Mouse (Mus musculus): ENCODE measurements around the gene Entpd1.
"Not testable (repeated sequence)": the region's sequence is repeated elsewhere in the genome, so short reads cannot be mapped to it uniquely, and the experiment has no call there.

The Entpd1 gene

GRCm38 (mm10) chr19:40611830-40612506, at the start of gene Entpd1, which contains the start of gene Tctn3:
Gene Entpd1 (plus strand): TSS chr19:40612366.
Gene Tctn3 (minus strand): TSS chr19:40612233.
- peak; percentile 93 for DNase-seq (ENCODE audit: low spot score)

- DNase-seq (ENCODE audit: low spot score), result no peak
Measured at GRCm38 (mm10) chr19:40563880-40564645, 48.1 kb upstream of the Entpd1 start.

- DNase-seq (ENCODE audit: low spot score), result no peak
Measured at GRCm38 (mm10) chr19:40567616-40568015, 44.5 kb upstream of the Entpd1 start.

GRCm38 (mm10) chr19:40570726-40571125, 41.4 kb upstream of the Entpd1 start:
- DNase-seq (ENCODE audit: low spot score), result no peak

GRCm38 (mm10) chr19:40575438-40575837, 36.7 kb upstream of the Entpd1 start:
- DNase-seq (ENCODE audit: low spot score), result no peak

GRCm38 (mm10) chr19:40580902-40581301, 31.3 kb upstream of the Entpd1 start:
- DNase-seq (ENCODE audit: low spot score), result no peak

- DNase-seq (ENCODE audit: low spot score), result no peak
Measured at GRCm38 (mm10) chr19:40581662-40582061, 30.5 kb upstream of the Entpd1 start.

GRCm38 (mm10) chr19:40586908-40587307, 25.3 kb upstream of the Entpd1 start:
- no peak for DNase-seq (ENCODE audit: low spot score)

- DNase-seq (ENCODE audit: low spot score), result no peak
Measured at GRCm38 (mm10) chr19:40587491-40588292, 24.5 kb upstream of the Entpd1 start.

- peak; percentile 96 for DNase-seq (ENCODE audit: low spot score)
Measured at GRCm38 (mm10) chr19:40588293-40588654, 23.9 kb upstream of the Entpd1 start, which contains the start of gene Aldh18a1. Gene Aldh18a1 (minus strand): TSS chr19:40588463.

GRCm38 (mm10) chr19:40588847-40589529, 23.2 kb upstream of the Entpd1 start:
- DNase-seq (ENCODE audit: low spot score), result peak; percentile 88

- no peak for DNase-seq (ENCODE audit: low spot score)
Measured at GRCm38 (mm10) chr19:40589530-40589880, 22.7 kb upstream of the Entpd1 start.

GRCm38 (mm10) chr19:40595231-40595630, 16.9 kb upstream of the Entpd1 start:
- DNase-seq (ENCODE audit: low spot score), result no peak

- no peak for DNase-seq (ENCODE audit: low spot score)
Measured at GRCm38 (mm10) chr19:40595831-40596230, 16.3 kb upstream of the Entpd1 start.

- DNase-seq (ENCODE audit: low spot score), result not testable (repeated sequence)
Measured at GRCm38 (mm10) chr19:40600846-40601245, 11.3 kb upstream of the Entpd1 start.

GRCm38 (mm10) chr19:40601870-40602269, 10.3 kb upstream of the Entpd1 start:
- DNase-seq (ENCODE audit: low spot score), result no peak

- DNase-seq (ENCODE audit: low spot score), result no peak
Measured at GRCm38 (mm10) chr19:40605189-40605588, 7.0 kb upstream of the Entpd1 start.

- no peak for DNase-seq (ENCODE audit: low spot score)
Measured at GRCm38 (mm10) chr19:40607676-40608075, 4.5 kb upstream of the Entpd1 start.

GRCm38 (mm10) chr19:40614811-40615210, 2.6 kb downstream of the Entpd1 start:
- no peak for DNase-seq (ENCODE audit: low spot score)

- DNase-seq (ENCODE audit: low spot score), result no peak
Measured at GRCm38 (mm10) chr19:40616021-40616420, 3.9 kb downstream of the Entpd1 start.

- DNase-seq (ENCODE audit: low spot score), result not testable (repeated sequence)
Measured at GRCm38 (mm10) chr19:40621616-40622015, 9.4 kb downstream of the Entpd1 start.

- DNase-seq (ENCODE audit: low spot score), result no peak
Measured at GRCm38 (mm10) chr19:40625935-40626334, 13.8 kb downstream of the Entpd1 start.
